Mouse (Mus musculus) skeletal muscle tissue, adult 2 months (tissue): ENCODE results near the gene Pik3r4.
"Not testable (repeated sequence)": the region's sequence is repeated elsewhere in the genome, so short reads cannot be mapped to it uniquely, and the experiment has no call there.

ENCODE experiments used
- DNase-seq: peaks from one replicate; pipeline ENCODE4 v3.0.0-alpha.2; 2012; ENCODE audit warnings: low read depth, low spot score

Gene Pik3r4

GRCm38 (mm10) chr9:105642460-105643371 lies at the start of gene Pik3r4:
Pik3r4 (plus strand) TSS chr9:105642978.
- peak; percentile 86 for DNase-seq

GRCm38 (mm10) chr9:105598906-105599305 lies 43.9 kb upstream of the Pik3r4 start:
- no peak for DNase-seq

GRCm38 (mm10) chr9:105611980-105612771 lies 30.6 kb upstream of the Pik3r4 start:
- DNase-seq = peak; percentile 57

GRCm38 (mm10) chr9:105612919-105613318 lies 29.9 kb upstream of the Pik3r4 start:
- peak; percentile 3 for DNase-seq

- DNase-seq = no peak
These were observed 26.8 kb upstream of the Pik3r4 start for GRCm38 (mm10) chr9:105615952-105616351.

GRCm38 (mm10) chr9:105617274-105617673 lies 25.5 kb upstream of the Pik3r4 start:
- DNase-seq = peak; percentile 26

- DNase-seq = no peak
These were observed 8.8 kb upstream of the Pik3r4 start for GRCm38 (mm10) chr9:105633961-105634360.

GRCm38 (mm10) chr9:105641377-105641776 lies 1.4 kb upstream of the Pik3r4 start:
- DNase-seq = not testable (repeated sequence)

- no peak for DNase-seq
These were observed 13.4 kb downstream of the Pik3r4 start for GRCm38 (mm10) chr9:105656189-105656588.

GRCm38 (mm10) chr9:105658216-105658615 lies 15.4 kb downstream of the Pik3r4 start:
- no peak for DNase-seq

- DNase-seq = no peak
These were observed 17.1 kb downstream of the Pik3r4 start for GRCm38 (mm10) chr9:105659877-105660276.

- DNase-seq = no peak
These were observed 22.5 kb downstream of the Pik3r4 start for GRCm38 (mm10) chr9:105665269-105665668.

- no peak for DNase-seq
These were observed 28.1 kb downstream of the Pik3r4 start for GRCm38 (mm10) chr9:105670916-105671315.

GRCm38 (mm10) chr9:105672032-105672431 lies 29.3 kb downstream of the Pik3r4 start:
- DNase-seq = no peak

GRCm38 (mm10) chr9:105675941-105676340 lies 33.2 kb downstream of the Pik3r4 start:
- DNase-seq = no peak

GRCm38 (mm10) chr9:105681386-105681785 lies 38.6 kb downstream of the Pik3r4 start:
- no peak for DNase-seq

GRCm38 (mm10) chr9:105684549-105685165 lies 41.9 kb downstream of the Pik3r4 start:
- no peak for DNase-seq

GRCm38 (mm10) chr9:105689485-105689884 lies 46.7 kb downstream of the Pik3r4 start:
- no peak for DNase-seq

GRCm38 (mm10) chr9:105692472-105692871 lies 49.7 kb downstream of the Pik3r4 start:
- no peak for DNase-seq

- no peak for DNase-seq
These were observed 50.3 kb downstream of the Pik3r4 start for GRCm38 (mm10) chr9:105693056-105693455.

- peak; percentile 55 for DNase-seq
These were observed 51.1 kb downstream of the Pik3r4 start for GRCm38 (mm10) chr9:105693854-105694253.
